Mouse (Mus musculus): ENCODE data around the gene Sgca. TPM values are rescaled to one million over a fixed set of nuclear protein-coding genes. Genes with fewer than 3 reads are reported as not detected.

The Sgca gene
- 0.35 TPM in 1 of 2 replicates, not detected in the other for polyA plus RNA-seq (2014; fragmentation: Nextera tagmentation; extraction: Ambion mirVana)

GRCm38 (mm10) chr11:94976199-94976598, at the start of gene Sgca:
Gene Sgca, minus strand, starts transcription at chr11:94976327.
- H3K9ac ChIP-seq = no peak within 1 kb of the TSS
- DNase-seq (no peak), ATAC-seq (ENCODE audit: insufficient read depth) (no peak)
- H3K9me3 ChIP-seq (ENCODE audit: low read depth, low read length) = no peaks in the 10 kb centered on the region
- peaks cover 2% of the 10 kb centered on the region; the same call in 1 of the 2 replicates for H3K4me1 ChIP-seq (ENCODE audit: insufficient read depth)
- no peaks in the 10 kb centered on the region for H3K36me3 ChIP-seq (ENCODE audit: insufficient read depth)
- H3K4me3 ChIP-seq (ENCODE audit: low read depth, low read length) = no peak within 1 kb of the TSS
- no peaks in the 10 kb centered on the region for H3K27me3 ChIP-seq (ENCODE audit: insufficient read depth, low read length)
- no peak for TF ChIP-seq CTCF (IDR thresholded peaks at IDR 0.05; ENCODE audit: low read depth)
- 69% methylated on average over 5 of the region's 5 CpGs for WGBS
- H3K4me2 ChIP-seq = no peak within 1 kb of the TSS
- no peak within 1 kb of the TSS for H3K27ac ChIP-seq (ENCODE audit: low read depth)

GRCm38 (mm10) chr11:95025227-95026012, 49.3 kb upstream of the Sgca start:
- TF ChIP-seq CTCF (IDR thresholded peaks at IDR 0.05; ENCODE audit: low read depth) = no peak
- no peak overlapping the region for H3K9ac ChIP-seq
- WGBS = 74% methylated on average over 11 of the region's 11 CpGs
- no peaks in the 10 kb centered on the region for H3K9me3 ChIP-seq (ENCODE audit: low read depth, low read length)
- H3K4me1 ChIP-seq (ENCODE audit: insufficient read depth) = no peaks in the 10 kb centered on the region
- H3K27me3 ChIP-seq (ENCODE audit: insufficient read depth, low read length) = no peaks in the 10 kb centered on the region
- H3K27ac ChIP-seq (ENCODE audit: low read depth) = no peak overlapping the region
- no peak overlapping the region for H3K4me3 ChIP-seq (ENCODE audit: low read depth, low read length)
- H3K4me2 ChIP-seq = no peak overlapping the region
- no peak for DNase-seq
- ATAC-seq (ENCODE audit: insufficient read depth) = 0 out of 2 replicates have a peak, but pooled peaks have one; percentile 7
- peaks cover 58% of the 10 kb centered on the region for H3K36me3 ChIP-seq (ENCODE audit: insufficient read depth)

- WGBS = 62% methylated on average over 29 of the region's 29 CpGs
- ATAC-seq (ENCODE audit: insufficient read depth) = no peak
- peak; percentile 31 for DNase-seq
Measured at GRCm38 (mm10) chr11:95024439-95025184, 48.5 kb upstream of the Sgca start.

GRCm38 (mm10) chr11:95023481-95023880, 47.4 kb upstream of the Sgca start:
- H3K4me3 ChIP-seq (ENCODE audit: low read depth, low read length) = no peak overlapping the region
- H3K9me3 ChIP-seq (ENCODE audit: low read depth, low read length) = no peaks in the 10 kb centered on the region
- no peak for DNase-seq
- no peak overlapping the region for H3K27ac ChIP-seq (ENCODE audit: low read depth)
- no peak for TF ChIP-seq CTCF (IDR thresholded peaks at IDR 0.05; ENCODE audit: low read depth)
- H3K4me2 ChIP-seq = no peak overlapping the region
- 0 out of 2 replicates have a peak, but pooled peaks cover 3% of the 10 kb centered on the region for H3K27me3 ChIP-seq (ENCODE audit: insufficient read depth, low read length)
- H3K36me3 ChIP-seq (ENCODE audit: insufficient read depth) = peaks cover 76% of the 10 kb centered on the region
- ATAC-seq (ENCODE audit: insufficient read depth) = no peak
- no peaks in the 10 kb centered on the region for H3K4me1 ChIP-seq (ENCODE audit: insufficient read depth)
- 95% methylated on average over 9 of the region's 9 CpGs for WGBS
- no peak overlapping the region for H3K9ac ChIP-seq

More at GRCm38 (mm10) chr11:95024439-95025184, 48.5 kb upstream of the Sgca start:
- Histone ChIP-seq H3K9me3 (ENCODE audit: low read depth, low read length) (no peaks in the 10 kb centered on the region), H3K4me2 (no peak overlapping the region), H3K27me3 (ENCODE audit: insufficient read depth, low read length) (0 out of 2 replicates have a peak, but pooled peaks cover 3% of the 10 kb centered on the region), H3K4me3 (ENCODE audit: low read depth, low read length) (no peak overlapping the region), H3K9ac (no peak overlapping the region), H3K36me3 (ENCODE audit: insufficient read depth) (peaks cover 65% of the 10 kb centered on the region), H3K27ac (ENCODE audit: low read depth) (no peak overlapping the region), H3K4me1 (ENCODE audit: insufficient read depth) (no peaks in the 10 kb centered on the region)
- TF ChIP-seq CTCF (IDR thresholded peaks at IDR 0.05; ENCODE audit: low read depth) = no peak

DNA sequence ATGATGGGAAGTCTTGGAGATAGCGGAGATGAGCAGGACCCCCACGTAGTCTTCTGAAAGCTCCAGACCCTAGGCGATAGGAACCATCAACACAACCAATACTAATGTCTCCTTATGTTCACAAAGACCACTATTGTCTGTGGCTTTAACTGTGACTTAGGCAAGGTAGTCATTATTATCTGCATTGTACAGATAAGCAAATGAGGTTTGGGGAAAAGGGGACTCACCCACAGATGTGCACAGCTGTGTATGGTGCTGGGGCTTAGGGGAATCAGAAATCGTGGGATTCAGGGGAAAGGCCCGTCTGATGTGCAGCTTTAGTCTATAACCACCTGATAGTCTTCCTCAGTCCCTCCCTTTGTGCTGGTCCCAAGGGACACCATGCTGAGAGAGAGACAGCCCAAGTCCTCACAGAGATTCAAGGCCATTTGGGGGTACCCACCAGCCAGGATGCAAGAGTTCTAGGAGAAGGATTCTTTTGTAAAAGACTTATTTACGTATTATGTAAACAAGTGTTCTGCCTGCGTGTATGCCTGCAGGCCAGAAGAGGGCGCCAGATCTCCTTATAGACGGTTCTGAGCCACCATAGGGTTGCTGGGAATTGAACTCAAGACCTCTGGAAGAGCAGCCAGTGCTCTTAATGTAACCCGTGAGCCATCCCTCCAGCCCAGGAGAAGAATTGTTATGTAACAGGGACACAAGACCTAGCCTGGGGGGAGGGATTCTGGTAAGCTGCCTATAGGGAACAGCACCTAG, 46.3 kb upstream of the Sgca start:
- Histone ChIP-seq H3K4me3 (ENCODE audit: low read depth, low read length) (no peak overlapping the region), H3K9ac (no peak overlapping the region), H3K4me2 (no peak overlapping the region), H3K36me3 (ENCODE audit: insufficient read depth) (peaks cover 76% of the 10 kb centered on the region), H3K27me3 (ENCODE audit: insufficient read depth, low read length) (0 out of 2 replicates have a peak, but pooled peaks cover 3% of the 10 kb centered on the region), H3K9me3 (ENCODE audit: low read depth, low read length) (no peaks in the 10 kb centered on the region), H3K27ac (ENCODE audit: low read depth) (no peak overlapping the region), H3K4me1 (ENCODE audit: insufficient read depth) (no peaks in the 10 kb centered on the region)
- peak; percentile 50 for TF ChIP-seq CTCF (IDR thresholded peaks at IDR 0.05; ENCODE audit: low read depth)
- DNase-seq (peak; percentile 44), ATAC-seq (ENCODE audit: insufficient read depth) (no peak)
- 75% methylated on average over 10 of the region's 10 CpGs for WGBS

GRCm38 (mm10) chr11:95015484-95015883, 39.4 kb upstream of the Sgca start:
- H3K27ac ChIP-seq (ENCODE audit: low read depth) = no peak overlapping the region
- DNase-seq (no peak), ATAC-seq (ENCODE audit: insufficient read depth) (no peak)
- no peaks in the 10 kb centered on the region for H3K9me3 ChIP-seq (ENCODE audit: low read depth, low read length)
- 46% methylated on average over 3 of the region's 3 CpGs for WGBS
- no peak overlapping the region for H3K4me3 ChIP-seq (ENCODE audit: low read depth, low read length)
- H3K4me2 ChIP-seq = no peak overlapping the region
- TF ChIP-seq CTCF (IDR thresholded peaks at IDR 0.05; ENCODE audit: low read depth) = no peak
- 0 out of 2 replicates have a peak, but pooled peaks cover 3% of the 10 kb centered on the region for H3K27me3 ChIP-seq (ENCODE audit: insufficient read depth, low read length)
- H3K9ac ChIP-seq = no peak overlapping the region
- H3K36me3 ChIP-seq (ENCODE audit: insufficient read depth) = peaks cover 44% of the 10 kb centered on the region; the same call in 1 of the 2 replicates
- H3K4me1 ChIP-seq (ENCODE audit: insufficient read depth) = peaks cover 6% of the 10 kb centered on the region; the same call in 1 of the 2 replicates
